Mouse (Mus musculus) E14TG2a.4 (cell line): Measurements from ENCODE around the gene Rabep2.

Experiments
- CTCF ChIP-seq: conservative IDR thresholded peaks from 2 replicates; pipeline ENCODE4 v1.5.1; 2014; ENCODE audit warnings: low read length
- NANOG ChIP-seq: IDR thresholded peaks from 2 replicates; pipeline ENCODE4 v1.6.1; 2014; ENCODE audit warnings: borderline replicate concordance, low read length, mixed read lengths

- TF ChIP-seq CTCF (no peak), NANOG (no peak)
Measured at GRCm38 (mm10) chr7:126449991-126450390, 21.4 kb downstream of the Rabep2 start.
